Comparison of ENCODE assay signal across 8 mouse cellular contexts in the genomic region with DNA sequence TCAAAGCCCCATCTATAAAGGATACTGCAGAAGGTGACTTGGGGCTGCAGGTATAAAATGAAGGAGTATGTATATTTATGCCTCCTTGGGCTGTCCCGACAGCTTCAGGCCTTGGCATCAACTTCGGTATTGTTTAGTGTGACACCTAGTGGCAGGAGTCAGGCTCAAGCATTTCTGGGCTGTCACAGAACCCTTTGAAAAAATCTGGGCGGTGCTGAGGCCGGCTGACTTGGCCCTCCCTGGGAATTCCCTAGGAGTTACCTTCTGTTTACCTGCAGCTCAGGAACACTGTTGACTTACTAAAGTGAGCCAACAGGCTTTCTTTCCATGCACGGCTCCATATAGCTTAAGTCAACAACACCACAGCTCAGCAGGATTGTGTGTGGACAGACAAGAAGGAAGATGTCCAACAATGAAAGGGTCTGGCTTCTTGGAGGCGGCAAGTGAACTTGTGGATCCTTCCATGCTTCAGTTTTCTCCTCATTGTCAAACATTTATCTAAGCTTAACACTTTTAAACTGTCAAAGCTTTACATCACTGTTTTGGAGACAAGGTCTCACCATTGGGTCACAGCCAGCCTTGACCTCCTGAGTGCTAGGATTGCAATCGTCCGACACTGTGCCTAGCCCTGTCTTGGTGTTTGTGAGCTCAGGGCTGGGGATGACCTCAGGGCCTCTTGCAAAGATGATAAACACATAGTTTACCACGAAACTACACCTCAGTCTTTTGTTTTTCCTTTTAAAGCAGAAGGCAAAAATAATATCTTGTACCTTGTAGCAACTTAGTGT. TPM values are rescaled to one million over a fixed set of nuclear protein-coding genes. Genes with fewer than 3 reads are reported as not detected.
DNase-seq lines count a peak whose midpoint lies in the region; ATAC-seq and TF ChIP-seq lines count a peak whose summit lies in the region.

No protein-coding gene starts in this region.

- H3ac ChIP-seq in C2C12 (ENCODE audit: control insufficient read depth, insufficient read length, low read depth): no peak overlapping the region

- H3K9me3 ChIP-seq in heart, embryonic 12.5 days (replicated peaks): no peaks in the 10 kb centered on the region
- H3K9me3 ChIP-seq in embryonic facial prominence, embryonic 10.5 days: no peaks in the 10 kb centered on the region

- H3K4me1 ChIP-seq in heart, embryonic 12.5 days (replicated peaks): peaks cover 31% of the 10 kb centered on the region
- peaks cover 40% of the 10 kb centered on the region for H3K4me1 ChIP-seq in embryonic facial prominence, embryonic 10.5 days

- WGBS in heart, embryonic 12.5 days: 30% methylated on average over 9 of the region's 9 CpGs
- WGBS in embryonic facial prominence, embryonic 10.5 days: 39% methylated on average over 9 of the region's 9 CpGs

- H3K4me2 ChIP-seq in heart, embryonic 12.5 days: no peak overlapping the region

- H3K9ac ChIP-seq in heart, embryonic 12.5 days: no peak overlapping the region

- TF ChIP-seq CTCF in C2C12 (IDR thresholded peaks at IDR 0.05; ENCODE audit: control insufficient read depth, insufficient read depth, insufficient read length): peak; percentile 55

- DNase-seq in heart, adult 11 months: peak; percentile 97
- peak; percentile 76 to 77 for DNase-seq in adrenal gland, postnatal 36 days
- DNase-seq in embryonic facial prominence, embryonic 10.5 days (ENCODE audit: low spot score): peak; percentile 67
- DNase-seq in kidney, postnatal 10 days: peak; percentile 83
- DNase-seq in lung, postnatal 14 days: peak; percentile 82
- DNase-seq in spleen, postnatal 36 days (ENCODE audit: low spot score in 2 of 2): peak; percentile 72 to 80

- H3K36me3 ChIP-seq in heart, embryonic 12.5 days: peaks cover 9% of the 10 kb centered on the region
- peaks cover 13% of the 10 kb centered on the region for H3K36me3 ChIP-seq in C2C12 (ENCODE audit: control insufficient read depth, insufficient read depth)
- H3K36me3 ChIP-seq in embryonic facial prominence, embryonic 10.5 days (replicated peaks): peaks cover 10% of the 10 kb centered on the region

- no peak for ATAC-seq in heart, embryonic 12.5 days (ENCODE audit: insufficient number of reproducible peaks, low FRiP score)

- peaks cover 13% of the 10 kb centered on the region for H3K79me3 ChIP-seq in C2C12 (ENCODE audit: low read depth)

- H3K4me3 ChIP-seq in heart, embryonic 12.5 days: no peak overlapping the region
- H3K4me3 ChIP-seq in C2C12 (ENCODE audit: insufficient read depth, poor library complexity, severe bottlenecking): no peak overlapping the region
- H3K4me3 ChIP-seq in embryonic facial prominence, embryonic 10.5 days: no peak overlapping the region

- no peak overlapping the region for H3K27ac ChIP-seq in heart, embryonic 12.5 days (ENCODE audit: poor library complexity, severe bottlenecking)
- H3K27ac ChIP-seq in embryonic facial prominence, embryonic 10.5 days (replicated peaks): no peak overlapping the region

- H3K27me3 ChIP-seq in heart, embryonic 12.5 days (replicated peaks): no peaks in the 10 kb centered on the region
- H3K27me3 ChIP-seq in C2C12 (ENCODE audit: control insufficient read depth, insufficient read depth, insufficient read length): no peaks in the 10 kb centered on the region
- H3K27me3 ChIP-seq in embryonic facial prominence, embryonic 10.5 days (replicated peaks; ENCODE audit: low read depth, poor library complexity, severe bottlenecking): peaks cover 10% of the 10 kb centered on the region

- H3K79me2 ChIP-seq in C2C12 (ENCODE audit: control insufficient read depth, insufficient read depth): peaks cover 14% of the 10 kb centered on the region

TF ChIP-seq in C2C12, 6 proteins besides CTCF, POLR2A, EP300 and RAD21:
- TF ChIP-seq MYOD1 (IDR thresholded peaks at IDR 0.05; ENCODE audit: control insufficient read depth, insufficient read length, low read depth) (no peak), MYOG (IDR thresholded peaks at IDR 0.05; ENCODE audit: control insufficient read depth, extremely low read depth, insufficient read length) (no peak), USF1 (IDR thresholded peaks at IDR 0.05; ENCODE audit: low read depth) (no peak), MAX (IDR thresholded peaks at IDR 0.05) (no peak), FOSL1 (IDR thresholded peaks at IDR 0.05; ENCODE audit: insufficient read depth, low read length, poor library complexity, severe bottlenecking) (no peak), CEBPB (IDR thresholded peaks at IDR 0.05; ENCODE audit: low read depth) (no peak)

RNA-seq across cellular contexts. Expression of a gene that starts 2.9 kb away (rescaled TPM):
- 38.8 and 45.0 TPM in 2 replicates for polyA plus RNA-seq in heart, embryonic 12.5 days (2016; fragmentation: Nextera tagmentation; extraction: Ambion mirVana)
- 43.2 TPM for polyA plus RNA-seq in C2C12 (2012; fragmentation: generic; extraction: Trizol)
- 100 to 1,000 TPM in 1 of 2 experiments, 10 to 100 TPM in 1; 98.9 to 111 TPM for total RNA-seq in adrenal gland, postnatal 36 days (2021)
- 44.6 and 55.2 TPM in 2 replicates for polyA plus RNA-seq in embryonic facial prominence, embryonic 10.5 days (2016; fragmentation: Nextera tagmentation; extraction: Ambion mirVana)
